Mouse (Mus musculus) lung, adult 2 months (tissue): ENCODE data around the gene Hist1h2ao.
"Not testable (repeated sequence)": the region's sequence is repeated elsewhere in the genome, so short reads cannot be mapped to it uniquely, and the experiment has no call there.

Experiments used
- CTCF ChIP-seq: fragments of 200-500 bp; IDR thresholded peaks from 2 replicates; pipeline ENCODE4 v1.5.1; 2011; ENCODE audit warnings: mild to moderate bottlenecking, low read length, control low read depth; ENCODE audit not compliant: insufficient read depth
- POLR2A ChIP-seq: fragments of 200-500 bp; IDR thresholded peaks from 2 replicates; pipeline ENCODE4 v1.6.1; 2011; ENCODE audit warnings: low read depth, mild to moderate bottlenecking, control low read depth, low read length, borderline replicate concordance; ENCODE audit errors: extremely low read depth

DNA sequence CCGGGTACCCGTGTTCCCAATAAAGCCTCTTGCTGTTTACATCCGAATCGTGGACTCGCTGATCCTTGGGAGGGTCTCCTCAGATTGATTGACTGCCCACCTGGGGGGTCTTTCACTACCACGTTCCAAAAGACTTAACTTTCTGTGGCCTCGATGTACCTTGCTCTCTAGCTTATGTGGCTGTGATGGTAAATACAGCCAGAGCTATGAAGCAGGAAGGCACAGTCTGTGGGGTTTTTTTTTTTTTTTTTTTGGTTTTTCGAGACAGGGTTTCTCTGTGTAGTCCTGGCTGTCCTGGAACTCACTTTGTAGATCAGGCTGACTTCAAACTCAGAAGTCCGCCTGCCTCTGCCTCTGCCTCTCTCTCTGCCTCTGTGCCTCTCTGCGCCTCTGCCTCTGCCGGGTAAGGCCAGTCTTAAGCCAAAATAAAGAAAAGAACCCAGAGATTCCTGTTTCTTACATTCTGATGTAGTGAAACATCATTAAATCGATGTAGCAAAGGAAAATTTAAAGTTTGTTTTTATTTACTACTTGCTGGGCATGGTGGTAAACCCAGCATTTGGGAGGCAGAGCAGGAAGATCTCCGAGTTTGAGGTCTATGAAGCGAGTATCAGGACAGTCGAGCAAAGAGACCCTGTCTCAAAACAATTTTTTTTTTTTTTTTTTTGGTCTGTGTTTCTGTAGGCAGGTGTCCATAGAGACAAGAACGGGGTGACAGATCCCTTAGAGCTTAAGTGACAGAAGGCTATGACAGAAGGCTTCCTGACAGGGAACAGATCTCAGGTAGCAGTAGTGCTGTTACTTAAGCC, 10.0 kb downstream of the Hist1h2ao start:
- TF ChIP-seq CTCF, POLR2A: not testable (repeated sequence)
